Mouse (Mus musculus): ENCODE results near the gene Hist2h3b.

Hist2h3b gene

GRCm38 (mm10) chr3:96300706-96301529 lies 32.5 kb downstream of the Hist2h3b start:
- peak in 1 of 2 experiments; percentile 43 for DNase-seq

GRCm38 (mm10) chr3:96302076-96302475 lies 33.6 kb downstream of the Hist2h3b start:
- no peak for DNase-seq

- DNase-seq: no peak
Observed at GRCm38 (mm10) chr3:96306506-96306905, 38.1 kb downstream of the Hist2h3b start.

GRCm38 (mm10) chr3:96309441-96309840 lies 41.0 kb downstream of the Hist2h3b start:
- no peak for DNase-seq

GRCm38 (mm10) chr3:96312341-96313098 lies 44.1 kb downstream of the Hist2h3b start:
- DNase-seq: no peak
